Mouse (Mus musculus) common myeloid progenitor, adult 5-6 weeks (primary cell): ENCODE measurements at regions not wholly inside any gene's neighbourhood (a gene's known extent, or its start where the extent isn't known, plus 50 kb on each side); places are given as distances from the start of the nearest gene placed in this dataset.
A peak's percentile ranks its signal among the peaks of the same experiment; 100 is the strongest.

Experiments
- ATAC-seq: replicated peaks from 2 replicates; pipeline ENCODE4 v1.8.0; 2016; ENCODE audit warnings: low read depth, mild to moderate bottlenecking, moderate TSS enrichment, inconsistent platforms; ENCODE audit not compliant: poor library complexity, severe bottlenecking

DNA sequence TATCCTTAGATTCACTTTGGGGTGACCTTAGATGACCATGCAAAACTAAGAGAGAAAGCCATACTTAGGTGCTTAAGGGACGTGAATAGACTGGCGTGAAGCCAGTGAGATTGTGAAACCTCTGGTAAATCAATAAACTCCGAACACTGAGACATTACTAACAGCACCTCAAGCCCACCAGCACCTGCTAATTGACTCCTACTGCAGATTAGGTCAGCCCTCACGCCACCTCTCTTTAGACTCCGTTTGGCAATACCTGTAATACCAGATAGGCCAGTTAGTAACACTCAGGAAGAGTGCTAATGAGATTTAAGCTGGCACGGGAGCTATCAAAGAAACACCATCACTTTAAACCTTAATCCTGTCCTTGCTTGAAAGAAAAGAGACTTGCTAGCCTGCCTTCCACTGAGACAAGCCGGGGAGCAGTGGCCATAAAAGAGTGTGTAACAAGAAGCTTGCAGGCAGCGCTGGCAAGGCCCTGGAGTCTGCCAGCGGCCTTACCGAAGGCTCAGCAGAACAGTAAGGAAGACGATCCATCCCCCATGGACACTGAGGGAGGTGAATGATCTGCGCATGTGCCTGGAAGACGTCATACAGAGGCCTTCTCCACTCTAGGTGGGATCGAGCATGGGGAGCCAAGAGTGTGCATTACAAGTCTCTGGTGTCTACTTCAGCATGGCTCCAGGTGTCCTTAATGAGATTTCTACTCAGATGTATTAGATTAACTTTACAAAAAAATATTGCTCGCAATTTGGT, 124.0 kb upstream of the Dyrk2 start:
- no peak for ATAC-seq

DNA sequence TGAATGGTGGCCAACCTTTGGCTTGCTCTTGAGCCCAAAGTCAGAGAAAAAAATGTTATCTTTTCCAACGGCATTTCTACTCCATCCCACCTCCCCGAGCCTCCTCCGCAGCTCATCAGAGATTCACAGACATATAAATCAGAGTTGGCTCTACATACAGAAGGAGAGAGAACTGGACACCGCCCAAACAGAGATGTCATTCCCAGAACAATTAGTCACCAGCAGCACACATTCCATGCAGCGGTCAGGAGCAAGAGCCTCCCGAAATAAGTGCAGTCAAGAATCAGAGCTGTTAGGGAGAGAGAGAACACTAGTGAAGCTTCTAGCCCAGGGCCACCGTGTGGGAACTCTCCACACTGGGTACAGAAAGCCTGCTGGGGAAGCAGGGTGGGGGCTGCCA, 121.2 kb upstream of the Dyrk2 start:
- ATAC-seq = no peak

DNA sequence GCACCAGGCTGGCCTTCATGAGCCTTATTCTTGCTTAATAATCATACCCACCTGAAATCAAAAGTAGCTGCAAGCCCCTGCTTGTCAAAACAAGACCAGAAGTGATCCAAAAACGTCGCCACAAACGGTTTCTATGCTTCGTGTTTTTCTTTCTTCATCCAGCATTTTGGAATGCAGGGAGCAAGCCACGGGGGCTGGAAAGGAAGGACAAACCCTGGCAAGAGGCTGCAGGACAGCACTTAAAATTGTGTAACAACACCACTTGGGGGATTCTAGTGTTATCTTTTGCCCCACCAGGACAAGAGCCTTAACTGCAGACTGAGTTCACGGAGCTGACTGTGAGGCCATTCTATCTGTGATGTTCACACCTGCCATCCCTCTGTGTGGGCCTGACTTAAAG, 120.5 kb upstream of the Dyrk2 start:
- no peak for ATAC-seq

DNA sequence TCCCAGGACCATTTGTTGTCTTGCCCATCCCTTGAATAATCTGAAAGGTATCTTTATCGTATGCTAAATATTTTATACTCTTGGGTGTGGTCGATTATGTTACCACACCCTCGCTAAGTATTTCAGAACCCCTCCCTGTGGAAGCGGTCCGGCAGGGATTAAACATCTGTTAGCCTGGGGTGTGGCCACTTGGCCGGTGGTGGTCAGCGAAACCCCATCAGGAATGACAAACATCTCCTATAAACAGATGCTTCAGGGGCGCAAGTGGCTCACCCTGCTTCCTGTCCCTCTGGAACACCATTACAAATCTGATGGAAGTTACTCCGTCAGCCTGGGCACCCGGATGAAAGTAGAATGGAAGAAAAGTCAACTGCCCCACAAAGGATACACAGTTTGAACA, 119.8 kb upstream of the Dyrk2 start:
- ATAC-seq = no peak

DNA sequence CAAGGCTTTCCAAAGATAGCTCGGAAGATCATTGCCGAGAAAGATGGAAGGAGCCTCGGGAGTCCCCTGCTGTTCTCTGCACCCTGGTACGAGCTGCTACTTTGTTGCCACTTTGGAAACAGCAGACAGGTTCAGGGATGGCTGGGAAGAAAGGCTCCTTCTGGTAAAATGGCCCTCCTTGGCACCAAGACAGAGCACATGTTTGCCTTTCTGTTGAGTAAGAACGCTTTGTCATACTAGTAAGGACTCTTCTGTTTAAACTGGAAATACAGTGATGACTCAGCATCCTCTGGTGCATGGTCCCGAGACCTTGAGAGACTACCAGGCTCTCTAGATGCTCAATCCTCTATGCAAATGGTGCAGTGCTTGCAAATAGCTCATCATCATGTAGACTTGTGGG, 118.2 kb upstream of the Dyrk2 start:
- ATAC-seq = 0 out of 2 replicates have a peak, but pooled peaks have one; percentile 18

DNA sequence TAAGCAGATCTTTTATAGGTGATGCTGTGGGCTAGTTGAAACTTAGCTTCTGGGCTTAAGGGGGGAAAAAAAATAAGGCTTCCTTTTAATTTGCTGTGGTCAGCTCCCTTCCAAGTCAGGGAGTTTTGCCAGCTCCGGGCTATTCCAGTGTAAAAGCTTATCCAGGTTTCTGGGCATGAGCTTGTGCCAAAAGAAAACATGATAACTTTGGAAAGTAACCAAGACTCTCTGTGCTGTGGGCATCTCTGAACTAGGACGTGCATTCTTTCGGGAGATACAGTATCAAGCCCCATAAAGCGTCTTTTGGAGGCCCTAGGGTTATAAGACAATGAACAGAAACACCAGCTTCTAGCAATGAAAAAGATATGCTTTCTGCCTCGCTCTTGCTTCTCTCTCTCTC, 114.6 kb upstream of the Dyrk2 start:
- ATAC-seq = no peak

DNA sequence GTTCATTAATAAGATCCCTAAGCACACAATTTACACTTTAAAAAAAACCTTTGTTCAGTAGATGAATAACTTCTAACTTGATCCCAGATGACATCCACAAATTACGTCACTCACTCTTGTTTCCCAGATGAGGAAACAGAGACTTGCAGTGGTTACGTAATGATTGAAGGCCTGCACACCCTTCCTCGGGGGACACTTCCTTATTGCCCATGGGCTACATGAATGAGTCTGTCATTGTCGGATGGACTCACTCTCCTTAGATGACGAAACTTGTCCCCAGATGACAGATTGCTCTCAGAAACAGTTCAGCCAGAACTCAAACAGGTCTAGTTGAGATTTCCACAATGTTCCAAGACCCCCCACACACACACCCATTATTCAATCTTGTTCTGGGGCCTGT, 111.4 kb upstream of the Dyrk2 start:
- ATAC-seq = peak; percentile 85

DNA sequence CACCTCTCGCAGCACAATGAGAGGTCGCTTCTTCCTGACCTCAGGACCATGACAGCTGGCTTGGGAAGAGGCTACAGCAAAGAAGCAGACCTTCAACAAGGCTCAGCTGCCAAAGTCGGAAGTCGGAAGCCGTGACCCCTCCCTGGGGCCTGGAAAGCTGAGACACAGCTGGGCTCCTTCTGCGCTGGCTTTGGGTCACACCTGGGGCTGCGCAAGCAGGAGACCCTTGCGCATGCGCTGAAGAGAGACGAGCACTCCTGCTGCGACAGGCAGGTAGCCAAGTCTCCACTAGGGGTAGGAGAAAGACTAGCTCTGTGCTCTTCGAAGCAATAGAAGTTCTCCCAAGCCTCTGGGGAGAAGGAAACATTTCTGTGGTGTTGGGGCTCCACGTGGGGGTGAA, 109.3 kb upstream of the Dyrk2 start:
- no peak for ATAC-seq

DNA sequence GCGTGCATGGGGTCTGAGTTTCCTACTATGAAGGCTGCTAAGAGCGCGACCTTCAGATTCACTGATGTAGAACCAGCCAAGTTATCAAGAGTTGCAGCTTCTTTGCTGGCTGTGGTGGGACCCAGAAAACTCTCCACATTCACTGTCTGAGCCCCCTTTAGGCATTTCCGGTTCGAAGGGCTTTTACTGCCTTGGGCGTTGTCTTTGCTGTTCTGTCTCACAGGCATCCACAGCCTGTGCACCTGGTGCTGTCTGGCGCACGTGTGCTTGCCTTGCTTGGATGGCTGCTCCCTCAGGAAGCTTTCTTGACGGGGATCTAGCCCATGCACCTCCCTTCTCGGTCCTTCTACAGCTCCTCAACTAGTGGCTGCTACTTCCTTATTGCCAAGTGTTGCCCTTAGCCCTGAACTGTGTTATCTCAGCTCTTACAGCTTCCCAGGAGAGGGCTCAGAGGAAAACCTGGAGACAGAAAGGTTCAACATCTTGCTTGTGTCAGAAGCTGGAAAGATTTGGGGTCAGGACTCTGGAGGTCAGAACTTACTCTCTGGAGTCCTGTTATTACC, 108.3 kb upstream of the Dyrk2 start:
- no peak for ATAC-seq

DNA sequence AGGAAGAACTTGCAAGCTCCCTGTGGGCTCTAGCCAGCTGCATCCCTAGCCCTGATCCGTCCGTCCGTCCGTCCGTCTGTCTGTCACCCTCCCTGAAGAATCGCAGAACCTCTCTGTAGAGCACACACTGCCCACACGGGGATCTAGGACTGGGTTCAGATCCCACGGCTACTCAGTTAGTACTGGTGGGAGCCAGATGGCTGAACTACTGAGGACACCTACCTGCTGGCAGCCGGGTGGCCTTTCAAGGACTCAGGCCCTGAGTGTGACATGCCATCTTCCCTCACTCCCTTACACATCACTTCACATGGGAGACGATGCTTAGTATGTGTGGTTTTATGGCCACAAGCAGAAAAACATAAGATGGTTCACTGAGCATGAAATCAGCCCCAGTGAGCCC, 106.4 kb upstream of the Dyrk2 start:
- no peak for ATAC-seq

DNA sequence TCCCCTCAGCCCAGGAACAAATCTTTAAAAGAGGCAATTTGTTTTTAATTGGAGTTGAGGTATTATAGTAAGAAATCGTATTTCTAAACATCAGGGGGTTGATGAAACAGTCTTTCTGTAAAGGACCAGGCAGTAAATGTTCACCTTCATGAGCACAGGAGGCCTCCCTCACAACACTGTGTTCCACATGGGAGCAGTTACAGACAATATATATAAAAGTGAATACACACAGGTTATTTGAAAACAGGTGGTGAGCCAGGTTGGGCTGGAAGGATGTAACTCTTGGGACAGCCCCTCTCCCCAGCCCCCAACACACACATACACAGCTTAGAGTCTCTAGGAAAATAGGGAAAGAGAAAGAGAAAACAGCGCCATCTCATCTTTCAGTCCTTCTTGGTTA, 105.8 kb upstream of the Dyrk2 start:
- no peak for ATAC-seq

DNA sequence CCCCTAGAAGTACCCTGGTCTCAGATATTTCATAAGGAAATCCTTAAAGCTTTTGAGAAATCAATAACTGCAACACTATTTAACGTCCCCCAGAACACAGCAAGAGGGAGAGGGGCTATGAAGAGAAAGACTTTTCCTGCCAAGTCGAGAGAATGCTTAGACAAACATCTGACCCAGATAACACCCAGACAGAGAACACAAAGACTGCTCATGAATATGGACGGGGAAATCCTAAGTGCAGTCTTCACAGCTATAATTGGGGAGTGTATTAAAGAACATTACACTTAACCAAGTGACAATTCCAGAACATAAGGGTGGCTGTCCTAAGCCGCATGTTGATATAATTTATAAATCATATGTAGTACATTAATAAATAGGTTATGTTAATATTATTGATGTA, 103.3 kb upstream of the Dyrk2 start:
- ATAC-seq = no peak

DNA sequence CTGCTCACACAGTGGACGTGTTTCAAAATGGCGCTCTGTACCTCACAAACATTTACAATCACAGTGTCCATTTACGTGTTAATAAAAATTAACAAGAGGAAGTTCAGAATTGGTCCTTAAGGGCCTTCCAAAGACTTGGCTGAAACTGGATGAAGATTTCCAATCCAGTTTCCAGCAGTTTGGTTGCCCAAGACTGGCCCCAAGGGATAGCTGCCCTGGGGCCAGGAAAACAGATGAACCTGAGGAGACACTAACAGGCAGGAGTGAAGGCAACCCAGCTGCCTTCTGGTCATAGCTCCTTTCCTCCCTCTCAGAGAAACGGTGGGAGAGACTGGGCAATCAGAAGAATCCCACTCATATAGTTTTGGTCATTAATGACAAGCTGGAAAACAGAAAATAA, 102.6 kb upstream of the Dyrk2 start:
- no peak for ATAC-seq

DNA sequence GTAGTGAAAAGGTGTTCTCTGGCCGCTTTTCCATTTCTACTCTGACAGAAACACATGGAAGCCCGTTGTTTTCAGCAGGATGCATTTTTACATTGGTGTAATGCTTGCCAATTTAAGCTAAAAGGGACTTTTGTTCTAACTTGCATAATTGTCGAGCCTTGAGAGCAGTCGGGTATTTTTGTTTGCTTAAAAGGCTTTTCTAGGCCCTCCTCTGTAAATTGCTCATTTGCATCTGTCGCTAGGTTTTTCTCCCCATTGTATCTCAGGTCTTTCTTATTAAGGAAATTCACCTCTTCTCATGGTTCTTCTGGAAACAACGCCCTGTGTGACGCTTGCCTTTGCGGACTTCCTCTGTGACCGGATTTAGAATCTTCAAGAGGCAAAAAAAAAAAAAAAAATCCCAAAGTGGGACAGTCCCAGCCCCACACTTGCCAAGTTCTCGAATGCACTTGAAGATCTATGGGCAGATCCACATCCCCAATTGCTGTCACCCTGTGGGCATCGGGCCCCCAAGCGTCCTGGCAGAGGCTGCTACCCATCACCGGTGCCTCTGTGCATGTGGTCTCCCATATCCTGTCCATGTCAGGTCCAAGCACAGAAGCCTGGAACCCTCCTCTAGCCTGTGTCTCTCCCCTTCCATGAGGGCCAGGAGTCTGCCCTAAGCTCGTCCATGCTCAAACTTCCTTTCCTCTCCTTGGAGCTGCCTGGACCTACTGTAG, 100.6 kb upstream of the Dyrk2 start:
- ATAC-seq = no peak

DNA sequence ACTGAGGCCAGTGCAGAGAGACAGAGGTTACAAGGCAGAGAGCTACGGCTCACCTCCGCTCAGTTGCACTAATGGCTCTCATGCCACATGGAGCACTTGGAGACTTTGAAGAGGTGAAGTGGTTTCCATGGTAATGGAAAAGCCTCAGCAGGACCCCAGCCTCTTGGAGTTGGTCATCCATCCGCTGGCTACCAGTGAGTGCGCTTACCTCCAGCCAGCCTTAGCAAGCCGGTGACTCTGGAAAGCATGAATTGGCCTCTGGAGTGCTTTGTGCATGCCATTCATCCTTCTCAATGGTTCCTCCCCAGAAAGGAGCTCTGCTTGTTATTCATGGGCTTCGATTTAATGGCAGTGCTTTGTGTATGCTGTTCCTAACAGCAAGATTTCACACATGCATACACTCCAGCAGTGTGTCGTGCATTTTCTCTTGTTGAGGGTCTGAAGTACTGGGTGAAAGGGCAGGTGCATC, 91.7 kb upstream of the Dyrk2 start:
- no peak for ATAC-seq

DNA sequence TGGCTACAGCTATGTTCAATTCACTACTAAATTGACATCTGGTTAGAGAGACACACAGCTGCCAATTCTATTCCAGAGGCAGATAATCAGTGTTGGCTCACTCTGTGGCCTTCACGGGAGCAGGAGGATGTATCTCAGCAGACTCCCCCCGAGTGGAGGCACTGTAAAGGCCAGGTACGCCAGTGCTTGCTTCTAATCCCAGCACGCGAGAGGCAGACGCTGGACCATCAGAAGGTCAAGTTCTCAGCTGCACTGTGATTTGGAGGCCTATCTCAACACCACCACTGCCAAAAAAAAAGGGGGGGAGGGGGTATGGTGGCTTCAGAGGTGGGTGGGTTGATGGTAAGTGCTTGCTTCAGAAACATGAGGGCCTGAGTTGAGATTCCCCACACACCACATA, 90.1 kb upstream of the Dyrk2 start:
- no peak for ATAC-seq

DNA sequence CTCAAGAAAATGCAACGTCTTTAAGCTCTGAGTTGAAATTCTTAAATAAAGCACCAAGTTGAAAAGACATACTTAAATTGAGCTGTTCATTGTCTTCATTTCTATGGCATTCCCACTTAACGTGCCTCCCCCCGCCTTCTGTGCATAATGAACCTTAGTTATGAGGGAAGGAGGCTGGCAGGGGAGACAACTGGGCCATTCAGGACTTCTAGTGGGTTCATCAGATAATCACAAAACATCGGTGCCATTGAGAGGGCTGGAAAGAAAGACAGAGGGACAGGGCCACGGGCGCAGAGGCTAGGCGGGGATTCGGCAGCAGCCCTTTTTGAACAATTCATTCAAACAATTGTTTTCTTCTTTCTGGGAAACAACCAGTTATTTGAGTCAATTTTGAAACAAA, 89.6 kb upstream of the Dyrk2 start:
- ATAC-seq = no peak

DNA sequence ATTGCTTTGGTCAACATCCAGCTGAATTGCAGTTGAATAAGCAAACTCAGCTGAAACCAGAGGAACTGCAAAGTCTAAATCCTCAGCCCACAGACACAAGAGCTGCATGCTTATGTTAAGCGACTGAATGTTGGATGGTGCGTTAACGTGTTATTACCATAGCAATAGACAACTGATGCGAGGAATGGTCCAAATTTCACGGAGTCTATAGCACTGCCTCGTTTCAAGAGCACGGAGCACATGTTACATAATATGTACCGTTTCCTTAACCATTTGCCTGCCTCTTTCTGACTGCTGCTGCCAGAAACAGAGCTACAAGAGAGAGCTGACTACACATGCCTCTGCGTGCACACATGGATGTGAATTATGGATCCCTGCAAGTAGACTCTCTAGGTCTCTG, 86.3 kb upstream of the Dyrk2 start:
- no peak for ATAC-seq

DNA sequence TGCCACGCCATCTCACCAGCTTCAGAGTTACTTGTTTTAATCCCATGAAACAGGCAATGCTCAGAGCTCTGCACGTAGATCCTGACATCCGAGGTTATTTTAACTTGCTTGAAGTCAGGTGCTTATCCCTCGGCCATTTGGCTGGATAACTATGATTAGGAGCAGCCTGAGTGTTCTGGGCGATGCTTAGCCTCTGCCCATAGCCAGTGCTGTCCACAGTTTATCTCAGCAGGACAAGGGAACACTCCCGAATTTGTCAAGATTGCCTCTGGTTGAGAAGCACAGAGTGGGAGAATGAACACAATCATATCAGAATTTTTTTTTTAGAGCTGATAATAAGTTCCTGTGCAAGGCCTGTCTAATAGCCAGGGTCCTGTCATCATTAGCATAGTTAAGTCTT, 83.4 kb upstream of the Dyrk2 start:
- no peak for ATAC-seq

DNA sequence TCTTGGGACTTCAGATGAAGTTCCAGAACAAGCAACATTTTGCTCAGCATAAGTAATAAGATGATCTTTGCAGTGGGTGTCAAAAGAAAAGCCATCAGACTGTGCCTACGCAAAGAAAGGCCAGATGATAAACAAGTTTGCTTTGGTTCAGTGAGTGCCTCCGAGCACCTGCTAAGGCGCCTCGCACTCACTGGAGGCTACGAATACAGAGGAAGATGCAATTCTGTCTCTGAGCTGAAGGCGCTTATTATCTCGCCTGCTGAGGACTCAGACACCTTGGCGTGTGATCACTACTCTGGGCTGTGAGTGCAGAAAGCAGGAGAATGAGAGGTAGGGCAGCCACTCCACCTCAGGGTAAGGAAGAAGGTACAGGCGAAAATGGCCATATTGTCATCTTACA, 82.7 kb upstream of the Dyrk2 start:
- no peak for ATAC-seq

DNA sequence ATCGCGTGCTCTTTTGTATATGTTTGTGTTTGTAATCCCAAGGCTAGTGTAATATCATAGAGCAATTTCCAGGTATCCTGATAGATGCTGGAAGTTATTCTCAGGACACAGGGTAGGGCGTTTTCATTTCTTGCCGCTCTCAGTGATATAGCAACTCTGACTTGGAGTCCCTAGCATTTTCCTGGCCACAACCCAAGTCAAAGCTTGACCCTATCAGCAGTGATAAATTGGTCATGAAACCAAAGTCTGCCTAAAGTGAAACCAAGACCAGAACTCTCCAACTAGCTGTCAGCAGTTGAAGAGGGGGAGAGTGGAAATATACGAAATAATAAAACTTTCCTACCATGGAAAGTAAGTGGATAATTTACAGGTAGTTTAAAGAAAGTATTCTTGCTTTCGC, 77.7 kb upstream of the Dyrk2 start:
- no peak for ATAC-seq
